Mouse (Mus musculus): Measurements from ENCODE around the gene R3hdm1.

R3hdm1 gene

DNA sequence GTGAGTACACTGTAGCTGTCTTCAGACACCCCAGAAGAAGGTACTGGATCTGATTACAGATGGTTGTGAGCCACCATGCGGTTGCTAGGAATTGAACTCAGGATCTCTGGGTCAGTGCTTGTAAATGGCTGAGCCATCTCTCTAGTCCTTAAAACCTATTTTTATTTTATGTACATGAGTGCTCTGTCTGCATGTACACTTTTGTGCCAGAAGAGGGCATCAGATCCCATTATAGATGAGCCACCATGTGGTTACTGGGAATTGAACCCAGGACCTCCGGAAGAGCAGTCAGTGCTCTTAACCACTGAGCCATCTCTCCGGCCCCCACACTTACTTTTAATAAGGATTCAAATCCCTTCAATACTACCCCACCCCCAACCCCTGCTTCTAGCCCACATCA is 179.8 kb downstream of the R3hdm1 start:
- peak; percentile 11 for DNase-seq (ENCODE audit: extremely low read depth, low read depth)

DNA sequence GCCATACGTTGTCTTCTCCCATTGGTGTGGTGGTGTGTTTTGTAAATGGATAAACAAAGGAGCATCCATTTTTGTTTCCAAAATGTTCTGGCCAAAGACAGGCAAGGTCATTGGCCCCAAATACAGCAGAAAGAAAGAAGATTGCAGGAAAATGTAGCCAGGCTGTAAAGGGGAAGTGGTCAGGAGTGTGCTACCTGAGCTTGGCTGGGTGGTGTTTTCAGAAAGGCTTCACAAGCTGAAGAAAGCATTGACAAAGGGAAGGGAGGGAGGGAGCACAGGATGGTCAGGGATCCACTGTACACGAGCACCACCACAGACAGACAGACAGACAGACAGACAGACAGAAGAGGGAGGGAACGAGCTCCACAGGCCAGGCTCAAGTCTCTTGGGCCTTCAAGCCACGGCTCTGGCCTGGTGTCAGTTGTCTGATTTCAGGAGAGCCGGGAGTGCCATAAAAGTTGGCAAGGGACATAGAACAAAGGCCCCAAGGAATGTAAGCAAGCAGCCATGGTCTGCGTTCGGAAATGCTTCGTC is 181.1 kb downstream of the R3hdm1 start:
- DNase-seq (ENCODE audit: extremely low read depth, low read depth), result no peak

DNA sequence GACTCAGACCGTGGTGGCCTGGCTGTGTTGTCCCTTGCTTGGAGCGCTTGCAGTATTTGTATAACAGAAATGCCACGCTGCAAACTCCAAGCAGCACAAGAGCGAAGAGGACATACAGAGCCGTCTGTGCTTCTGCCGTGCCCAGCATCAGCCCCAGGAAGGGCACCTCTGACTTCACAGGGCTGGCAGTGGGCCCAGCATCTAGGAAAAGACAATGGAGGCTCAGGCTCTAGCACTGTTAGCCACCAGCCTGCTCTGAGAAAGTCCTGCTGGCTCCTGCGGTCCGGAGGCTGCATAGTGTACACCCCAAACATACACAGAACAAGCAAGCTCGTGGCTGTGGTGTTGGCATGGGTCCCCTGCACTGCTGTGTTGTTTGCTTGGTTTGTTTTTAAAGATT is 182.0 kb downstream of the R3hdm1 start:
- DNase-seq (ENCODE audit: extremely low read depth, low read depth), result no peak

Data from MEL-GATA-1-ER (cell line).